ENCODE assay signal across 11 mouse cellular contexts in genomic region chr16:16525266-16525904, GRCm38 (mm10).
DNase-seq lines count a peak whose midpoint lies in the region; ATAC-seq and TF ChIP-seq lines count a peak whose summit lies in the region.
"Had no signal": no experiment of that assay in that cellular context is flagged by ENCODE, and none has a peak within 500 bp of the region (broad histone marks: within the 10 kb centered on the region; RNA-seq: fewer than 3 reads in every experiment).

No protein-coding gene starts in this region.

- H3K4me3 ChIP-seq in lung, embryonic 14.5 days (ENCODE audit: low read depth, low read length) = no peak overlapping the region
- H3K4me3 ChIP-seq in heart, embryonic 10.5 days = no peak overlapping the region
- no peak overlapping the region for H3K4me3 ChIP-seq in embryonic facial prominence, embryonic 10.5 days

- H3K4me1 ChIP-seq in lung, embryonic 14.5 days (ENCODE audit: insufficient read depth) = 0 out of 2 replicates have a peak, but pooled peaks cover 2% of the 10 kb centered on the region
- H3K4me1 ChIP-seq in heart, embryonic 10.5 days = peaks cover 25% of the 10 kb centered on the region
- peaks cover 23% of the 10 kb centered on the region for H3K4me1 ChIP-seq in embryonic facial prominence, embryonic 10.5 days

- ATAC-seq in lung, embryonic 14.5 days (ENCODE audit: insufficient read depth) = no peak
- ATAC-seq: intestine, postnatal 0 days had no signal

- no peak for TF ChIP-seq CTCF in lung, embryonic 14.5 days (IDR thresholded peaks at IDR 0.05; ENCODE audit: low read depth)

- H3K9ac ChIP-seq in lung, embryonic 14.5 days = no peak overlapping the region

- H3K27ac ChIP-seq in lung, embryonic 14.5 days (ENCODE audit: low read depth) = no peak overlapping the region
- H3K27ac ChIP-seq in heart, embryonic 10.5 days = peak overlapping the region; percentile 77; the same call in 1 of the 2 replicates
- H3K27ac ChIP-seq in embryonic facial prominence, embryonic 10.5 days (replicated peaks) = no peak overlapping the region

- WGBS in lung, embryonic 14.5 days = 60% methylated on average over 3 of the region's 3 CpGs
- 74% methylated on average over 3 of the region's 3 CpGs for WGBS in heart, embryonic 10.5 days
- WGBS in embryonic facial prominence, embryonic 10.5 days = 74% methylated on average over 3 of the region's 3 CpGs

- H3K27me3 ChIP-seq in lung, embryonic 14.5 days (ENCODE audit: insufficient read depth, low read length) = no peaks in the 10 kb centered on the region
- H3K27me3 ChIP-seq in heart, embryonic 10.5 days (ENCODE audit: insufficient read depth, poor library complexity, severe bottlenecking) = no peaks in the 10 kb centered on the region
- H3K27me3 ChIP-seq in embryonic facial prominence, embryonic 10.5 days (replicated peaks; ENCODE audit: low read depth, poor library complexity, severe bottlenecking) = no peaks in the 10 kb centered on the region

- no peak overlapping the region for H3K4me2 ChIP-seq in lung, embryonic 14.5 days

- DNase-seq in adrenal gland, adult 2 months = peak; percentile 55
- no peak for DNase-seq in adrenal gland, postnatal 4 days (ENCODE audit: low spot score in 2 of 2)
- peak; percentile 5 for DNase-seq in lung, embryonic 14.5 days
- no peak for DNase-seq in lung, postnatal 10 days
- no peak for DNase-seq in heart, embryonic 10.5 days (ENCODE audit: low spot score)
- DNase-seq in monocyte, adult 2 months (ENCODE audit: low read depth in 1 of 2, low spot score in 2 of 2) = peak; percentile 21 to 57
- no peak for DNase-seq in embryonic facial prominence, embryonic 10.5 days (ENCODE audit: low spot score)
- DNase-seq in frontal cortex, postnatal 10 days (ENCODE audit: low spot score in 2 of 2) = no peak
- DNase-seq: cerebellum, postnatal 36 days; right cerebral cortex, postnatal 25 days had no signal

- H3K36me3 ChIP-seq in lung, embryonic 14.5 days (ENCODE audit: insufficient read depth) = no peaks in the 10 kb centered on the region
- H3K36me3 ChIP-seq in heart, embryonic 10.5 days = no peaks in the 10 kb centered on the region
- no peaks in the 10 kb centered on the region for H3K36me3 ChIP-seq in embryonic facial prominence, embryonic 10.5 days (replicated peaks)

- H3K9me3 ChIP-seq in lung, embryonic 14.5 days (ENCODE audit: low read depth, low read length) = no peaks in the 10 kb centered on the region
- no peaks in the 10 kb centered on the region for H3K9me3 ChIP-seq in heart, embryonic 10.5 days
- H3K9me3 ChIP-seq in embryonic facial prominence, embryonic 10.5 days = no peaks in the 10 kb centered on the region

Comparison
In these comparisons a context has a peak if more than half of its experiments do, and no peak if none do; other contexts are left out.
1. DNase-seq: peak in adrenal gland, adult 2 months (single experiment), lung, embryonic 14.5 days (single experiment) and monocyte, adult 2 months (2 of 2); none in adrenal gland, postnatal 4 days (0 of 2), lung, postnatal 10 days (single experiment), heart, embryonic 10.5 days (single experiment), embryonic facial prominence, embryonic 10.5 days (single experiment) and frontal cortex, postnatal 10 days (0 of 2).